In genomic region chr9:64339361-64339760, GRCm38 (mm10) we compare ENCODE assay signal across 8 mouse cellular contexts. TPM values are rescaled to one million over a fixed set of nuclear protein-coding genes. Genes with fewer than 3 reads are reported as not detected.
DNase-seq lines count a peak whose midpoint lies in the region; ATAC-seq and TF ChIP-seq lines count a peak whose summit lies in the region.

No protein-coding gene starts in this region.

- no peak for DNase-seq in gastrocnemius, adult 2 months
- DNase-seq in gastrocnemius, adult 8-10 months (ENCODE audit: low spot score in 2 of 2), result no peak
- DNase-seq in ES-CJ7 (ENCODE audit: low read depth, low spot score), result peak; percentile 72
- peak; percentile 15 to 22 for DNase-seq in heart, postnatal 10 days
- no peak for DNase-seq in right cerebral cortex, postnatal 36 days (ENCODE audit: low spot score in 2 of 2)
- DNase-seq in spleen, postnatal 10 days (ENCODE audit: low spot score in 2 of 2), result no peak
- no peak for DNase-seq in ovary, adult 18-20 months (ENCODE audit: low spot score)

- H3K27me3 ChIP-seq in liver, embryonic 15.5 days, result no peaks in the 10 kb centered on the region

- no peak for TF ChIP-seq CTCF in gastrocnemius, adult 2 months (IDR thresholded peaks at IDR 0.05)

- no peak overlapping the region for H3K9ac ChIP-seq in liver, embryonic 15.5 days

- ATAC-seq in liver, embryonic 15.5 days (ENCODE audit: insufficient read depth), result no peak

- H3K27ac ChIP-seq in gastrocnemius, adult 2 months, result peak overlapping the region; percentile 98
- H3K27ac ChIP-seq in liver, embryonic 15.5 days (replicated peaks), result no peak overlapping the region

- no peaks in the 10 kb centered on the region for H3K9me3 ChIP-seq in liver, embryonic 15.5 days (replicated peaks)

- intact Hi-C loops in gastrocnemius, adult 2 months (cut with DNase I), result no loop called here
- intact Hi-C loops in heart, postnatal 10 days (cut with DNase I), result loop anchor here (5.0 kb wide), 1 partner anchor 57 kb away; the partner anchor contains the start of gene Tipin

- peak overlapping the region; percentile 94; the same call in 1 of the 2 replicates for H3K4me3 ChIP-seq in gastrocnemius, adult 2 months
- H3K4me3 ChIP-seq in liver, embryonic 15.5 days (replicated peaks), result no peak overlapping the region; the same call in 1 of the 2 replicates

- 73% methylated on average over 8 of the region's 8 CpGs for WGBS in liver, embryonic 15.5 days (ENCODE audit: insufficient replicate concordance)

- 0 out of 2 replicates have a peak, but pooled peaks cover 17% of the 10 kb centered on the region for H3K36me3 ChIP-seq in liver, embryonic 15.5 days (replicated peaks)

- H3K4me1 ChIP-seq in liver, embryonic 15.5 days (replicated peaks), result peaks cover 18% of the 10 kb centered on the region

- H3K4me2 ChIP-seq in liver, embryonic 15.5 days, result peak overlapping the region; percentile 93

RNA-seq across cellular contexts. Expression of gene Dis3l, which starts 1.7 kb away (rescaled TPM):
- 10 to 100 TPM; 21.0 to 26.9 TPM for total RNA-seq in gastrocnemius, adult 2 months (2021)
- 10 to 100 TPM; 22.4 to 29.0 (median 24.4) TPM for total RNA-seq in gastrocnemius, adult 8-10 months (2022)
- total RNA-seq in heart, postnatal 10 days (2021), result 10 to 100 TPM; 17.4 to 21.3 TPM
- polyA plus RNA-seq in liver, embryonic 15.5 days (2015; fragmentation: Nextera tagmentation; extraction: Ambion mirVana), result 8.5 and 8.8 TPM in 2 replicates

RNA-seq across cellular contexts. Expression of gene Megf11, which starts 46.1 kb away (rescaled TPM):
- total RNA-seq in gastrocnemius, adult 2 months (2021), result under 1 TPM; 0.25 to 0.46 TPM
- total RNA-seq in gastrocnemius, adult 8-10 months (2022), result under 1 TPM; 0.05 to 0.13 (median 0.07) TPM
- total RNA-seq in heart, postnatal 10 days (2021), result 1 to 10 TPM; 3.3 to 4.2 TPM
- 0.51 and 0.83 TPM in 2 replicates for polyA plus RNA-seq in liver, embryonic 15.5 days (2015; fragmentation: Nextera tagmentation; extraction: Ambion mirVana)

RNA-seq across cellular contexts. Expression of gene Tipin, which starts 58.0 kb away (rescaled TPM):
- total RNA-seq in gastrocnemius, adult 2 months (2021), result 10 to 100 TPM in 1 of 2 experiments, 1 to 10 TPM in 1; 7.9 to 10.3 TPM
- total RNA-seq in gastrocnemius, adult 8-10 months (2022), result 10 to 100 TPM; 10.8 to 14.9 (median 11.9) TPM
- 10 to 100 TPM; 26.6 to 28.9 TPM for total RNA-seq in heart, postnatal 10 days (2021)
- 170 and 187 TPM in 2 replicates for polyA plus RNA-seq in liver, embryonic 15.5 days (2015; fragmentation: Nextera tagmentation; extraction: Ambion mirVana)

Comparison
In these comparisons a context has a peak if more than half of its experiments do, and no peak if none do; other contexts are left out.
1. DNase-seq: peak in ES-CJ7 (single experiment) and heart, postnatal 10 days (2 of 2); none in gastrocnemius, adult 2 months (single experiment), gastrocnemius, adult 8-10 months (0 of 2), right cerebral cortex, postnatal 36 days (0 of 2), spleen, postnatal 10 days (0 of 2) and ovary, adult 18-20 months (single experiment).